ENCODE assay signal across 13 mouse cellular contexts in the genomic region with DNA sequence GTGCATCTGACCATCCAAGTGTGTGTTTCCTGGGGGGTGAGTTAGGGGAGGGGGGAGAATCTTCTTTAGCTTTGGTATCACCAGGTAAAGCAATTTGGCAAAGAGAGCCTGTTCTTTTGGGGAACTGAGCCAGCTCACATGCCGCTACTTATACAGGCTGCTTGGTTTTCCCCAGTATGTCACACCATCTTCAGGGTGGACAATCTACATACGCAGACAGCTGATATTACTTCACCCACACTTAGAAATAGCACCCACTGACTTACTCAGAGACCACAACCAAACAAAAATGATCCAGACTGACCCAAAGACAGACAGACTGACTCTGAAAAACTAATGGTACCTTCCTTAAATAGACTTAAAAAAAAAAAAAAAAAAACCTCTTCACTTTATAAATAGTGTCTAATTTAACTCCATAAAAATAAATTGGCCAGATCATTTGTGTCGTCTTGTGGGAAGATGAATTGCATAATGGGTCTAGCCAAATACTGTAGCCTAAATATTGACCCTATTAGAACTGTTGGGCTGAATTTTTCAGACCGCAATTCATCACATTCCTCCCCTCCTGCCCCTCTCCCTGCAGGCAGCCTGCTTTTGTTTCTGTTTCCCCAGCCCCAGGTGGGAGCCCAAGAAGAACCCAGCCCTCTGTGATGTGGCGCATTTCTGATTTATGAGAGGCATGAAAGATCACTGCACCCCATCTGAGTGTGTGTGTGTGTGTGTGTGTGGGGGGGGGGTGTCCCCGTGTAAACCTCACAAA.
DNase-seq lines count a peak whose midpoint lies in the region; ATAC-seq and TF ChIP-seq lines count a peak whose summit lies in the region.
"Had no signal": no experiment of that assay in that cellular context is flagged by ENCODE, and none has a peak within 500 bp of the region (broad histone marks: within the 10 kb centered on the region; RNA-seq: fewer than 3 reads in every experiment).

No protein-coding gene starts in this region.

- ATAC-seq in intestine, embryonic 14.5 days (replicated peaks; ENCODE audit: low FRiP score, low TSS enrichment, low read depth): no peak
- no peak for ATAC-seq in intestine, postnatal 0 days
- ATAC-seq: CD4-positive, CD25-positive, alpha-beta regulatory T cell, adult 4 months had no signal

- H3ac ChIP-seq in C2C12 (ENCODE audit: control insufficient read depth, insufficient read length, low read depth): peak overlapping the region; percentile 18

- H3K4me2 ChIP-seq in intestine, embryonic 14.5 days (ENCODE audit: low read length): no peak overlapping the region
- H3K4me2 ChIP-seq in intestine, postnatal 0 days (replicated peaks; ENCODE audit: low read depth): no peak overlapping the region
- H3K4me2 ChIP-seq: liver, embryonic 15.5 days had no signal

- no peaks in the 10 kb centered on the region for H3K36me3 ChIP-seq in intestine, embryonic 14.5 days (ENCODE audit: control insufficient read depth, insufficient read depth, low read length)
- H3K36me3 ChIP-seq in intestine, postnatal 0 days (ENCODE audit: control insufficient read depth, insufficient read depth): no peaks in the 10 kb centered on the region
- no peaks in the 10 kb centered on the region for H3K36me3 ChIP-seq in C2C12 (ENCODE audit: control insufficient read depth, insufficient read depth)
- H3K36me3 ChIP-seq: liver, embryonic 15.5 days had no signal

- DNase-seq in intestine, embryonic 14.5 days (ENCODE audit: low spot score): no peak
- DNase-seq in T-cell, adult 2 months (ENCODE audit: low spot score): peak; percentile 6
- DNase-seq in thymus, adult 18-20 months: peak; percentile 7 to 29
- DNase-seq in cerebellum, adult 11 months: no peak
- no peak for DNase-seq in right cerebral cortex, adult 18-20 months
- DNase-seq: cerebellum, postnatal 14 days; heart, postnatal 36 days; left cerebral cortex, postnatal 4 days had no signal

- H3K9ac ChIP-seq in intestine, embryonic 14.5 days (ENCODE audit: low read length): no peak overlapping the region
- no peak overlapping the region for H3K9ac ChIP-seq in intestine, postnatal 0 days (ENCODE audit: low read depth, low read length)
- H3K9ac ChIP-seq: liver, embryonic 15.5 days had no signal

- H3K4me1 ChIP-seq in intestine, embryonic 14.5 days (replicated peaks; ENCODE audit: control insufficient read depth, insufficient read depth, low read length): peaks cover 14% of the 10 kb centered on the region
- H3K4me1 ChIP-seq in intestine, postnatal 0 days (replicated peaks; ENCODE audit: control insufficient read depth, insufficient read depth, low read length): peaks cover under 1% of the 10 kb centered on the region; the same call in 1 of the 2 replicates
- H3K4me1 ChIP-seq: liver, embryonic 15.5 days had no signal

- TF ChIP-seq CTCF in intestine, postnatal 0 days (IDR thresholded peaks at IDR 0.05; ENCODE audit: low read depth): no peak
- TF ChIP-seq CTCF in C2C12 (IDR thresholded peaks at IDR 0.05; ENCODE audit: control insufficient read depth, insufficient read depth, insufficient read length): no peak

- peak overlapping the region; percentile 51; the same call in 1 of the 2 replicates for H3K27ac ChIP-seq in intestine, embryonic 14.5 days (ENCODE audit: low read depth)
- H3K27ac ChIP-seq in intestine, postnatal 0 days (ENCODE audit: low read depth, low read length): no peak overlapping the region
- H3K27ac ChIP-seq: liver, embryonic 15.5 days had no signal

- H3K27me3 ChIP-seq in intestine, embryonic 14.5 days (replicated peaks; ENCODE audit: control insufficient read depth, insufficient read depth, low read length): no peaks in the 10 kb centered on the region
- no peaks in the 10 kb centered on the region for H3K27me3 ChIP-seq in intestine, postnatal 0 days (replicated peaks; ENCODE audit: control insufficient read depth, insufficient read depth, low read length)
- H3K27me3 ChIP-seq in C2C12 (ENCODE audit: control insufficient read depth, insufficient read depth, insufficient read length): no peaks in the 10 kb centered on the region

- no peak overlapping the region for H3K4me3 ChIP-seq in intestine, embryonic 14.5 days (ENCODE audit: low read depth, low read length)
- H3K4me3 ChIP-seq in intestine, postnatal 0 days (ENCODE audit: low read depth, low read length): no peak overlapping the region
- no peak overlapping the region for H3K4me3 ChIP-seq in C2C12 (ENCODE audit: insufficient read depth, poor library complexity, severe bottlenecking)
- H3K4me3 ChIP-seq: liver, embryonic 15.5 days; megakaryocyte, embryonic 14.5 days had no signal

- H3K79me3 ChIP-seq in C2C12 (ENCODE audit: low read depth): no peaks in the 10 kb centered on the region

- 31% methylated on average over 6 of the region's 6 CpGs for WGBS in intestine, embryonic 14.5 days
- WGBS in intestine, postnatal 0 days: 54% methylated on average over 6 of the region's 6 CpGs

- H3K79me2 ChIP-seq in C2C12 (ENCODE audit: control insufficient read depth, insufficient read depth): no peaks in the 10 kb centered on the region

- H3K9me3 ChIP-seq in intestine, embryonic 14.5 days (ENCODE audit: control insufficient read depth, low read length): no peaks in the 10 kb centered on the region
- no peaks in the 10 kb centered on the region for H3K9me3 ChIP-seq in intestine, postnatal 0 days (ENCODE audit: control insufficient read depth)
- H3K9me3 ChIP-seq: liver, embryonic 15.5 days had no signal

TF ChIP-seq in C2C12, 6 proteins besides CTCF, POLR2A, EP300 and RAD21:
- TF ChIP-seq FOSL1 (IDR thresholded peaks at IDR 0.05; ENCODE audit: insufficient read depth, low read length, poor library complexity, severe bottlenecking): no peak
- peak; percentile 78 for TF ChIP-seq MYOD1 (IDR thresholded peaks at IDR 0.05; ENCODE audit: control insufficient read depth, insufficient read length, low read depth)
- no peak for TF ChIP-seq USF1 (IDR thresholded peaks at IDR 0.05; ENCODE audit: low read depth)
- peak; percentile 40 for TF ChIP-seq CEBPB (IDR thresholded peaks at IDR 0.05; ENCODE audit: low read depth)
- no peak for TF ChIP-seq MYOG (IDR thresholded peaks at IDR 0.05; ENCODE audit: control insufficient read depth, extremely low read depth, insufficient read length)
- TF ChIP-seq MAX (IDR thresholded peaks at IDR 0.05): no peak

Comparison
In these comparisons a context has a peak if more than half of its experiments do, and no peak if none do; other contexts are left out.
1. DNase-seq: peak in T-cell, adult 2 months (single experiment) and thymus, adult 18-20 months (2 of 2); none in intestine, embryonic 14.5 days (single experiment), cerebellum, adult 11 months (single experiment) and right cerebral cortex, adult 18-20 months (single experiment).